Mouse (Mus musculus): ENCODE measurements around the gene Chmp1a.
"Not testable (repeated sequence)": the region's sequence is repeated elsewhere in the genome, so short reads cannot be mapped to it uniquely, and the experiment has no call there.

The Chmp1a gene

GRCm38 (mm10) chr8:123212321-123213117, at the start of gene Chmp1a, which contains the start of gene Spata33:
TSS of gene Chmp1a (minus strand) at chr8:123212763.
TSS of gene Spata33 (plus strand) at chr8:123212832.
- DNase-seq: peak; percentile 92

DNA sequence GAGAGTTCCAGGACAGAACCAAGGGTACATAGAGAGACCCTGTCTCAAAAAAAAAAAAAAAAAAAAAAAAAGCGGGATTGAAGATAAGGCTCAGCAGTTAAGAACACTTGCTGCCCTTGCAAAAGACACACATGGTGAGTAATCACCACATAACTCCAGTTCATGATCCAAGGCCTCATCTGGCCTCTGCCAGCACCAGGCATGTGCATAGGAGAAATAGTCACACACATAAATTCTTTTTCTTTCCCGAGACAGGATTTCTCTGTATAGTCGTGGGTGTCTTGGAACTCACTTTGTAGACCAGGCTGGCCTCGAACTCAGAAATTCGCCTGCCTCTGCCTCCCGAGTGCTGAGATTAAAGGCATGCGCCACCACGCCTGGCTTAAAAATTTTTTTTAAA, 45.0 kb upstream of the Chmp1a start:
- DNase-seq: not testable (repeated sequence)

DNA sequence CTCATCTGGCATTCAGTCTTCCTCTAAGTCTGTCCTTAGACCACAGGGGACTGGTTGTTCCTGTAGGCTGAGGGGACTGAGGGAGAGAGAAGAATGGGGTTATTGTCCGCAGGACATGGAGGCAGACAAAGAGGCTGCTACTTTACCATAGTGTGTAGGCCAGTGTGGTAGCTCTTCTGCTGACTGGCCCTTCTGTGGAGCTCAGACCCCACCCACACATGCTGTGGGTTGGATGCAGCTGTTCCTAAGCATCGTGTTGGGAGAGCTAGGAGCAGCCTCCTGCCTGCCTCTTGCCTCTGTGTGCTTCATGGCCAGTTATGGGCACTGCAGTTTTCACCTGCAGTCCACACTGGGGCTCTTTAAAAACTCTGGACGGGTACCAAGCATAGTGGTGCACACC, 44.6 kb upstream of the Chmp1a start:
- DNase-seq: no peak

- no peak for DNase-seq
These were observed 42.6 kb upstream of the Chmp1a start for GRCm38 (mm10) chr8:123255170-123255569.

DNA sequence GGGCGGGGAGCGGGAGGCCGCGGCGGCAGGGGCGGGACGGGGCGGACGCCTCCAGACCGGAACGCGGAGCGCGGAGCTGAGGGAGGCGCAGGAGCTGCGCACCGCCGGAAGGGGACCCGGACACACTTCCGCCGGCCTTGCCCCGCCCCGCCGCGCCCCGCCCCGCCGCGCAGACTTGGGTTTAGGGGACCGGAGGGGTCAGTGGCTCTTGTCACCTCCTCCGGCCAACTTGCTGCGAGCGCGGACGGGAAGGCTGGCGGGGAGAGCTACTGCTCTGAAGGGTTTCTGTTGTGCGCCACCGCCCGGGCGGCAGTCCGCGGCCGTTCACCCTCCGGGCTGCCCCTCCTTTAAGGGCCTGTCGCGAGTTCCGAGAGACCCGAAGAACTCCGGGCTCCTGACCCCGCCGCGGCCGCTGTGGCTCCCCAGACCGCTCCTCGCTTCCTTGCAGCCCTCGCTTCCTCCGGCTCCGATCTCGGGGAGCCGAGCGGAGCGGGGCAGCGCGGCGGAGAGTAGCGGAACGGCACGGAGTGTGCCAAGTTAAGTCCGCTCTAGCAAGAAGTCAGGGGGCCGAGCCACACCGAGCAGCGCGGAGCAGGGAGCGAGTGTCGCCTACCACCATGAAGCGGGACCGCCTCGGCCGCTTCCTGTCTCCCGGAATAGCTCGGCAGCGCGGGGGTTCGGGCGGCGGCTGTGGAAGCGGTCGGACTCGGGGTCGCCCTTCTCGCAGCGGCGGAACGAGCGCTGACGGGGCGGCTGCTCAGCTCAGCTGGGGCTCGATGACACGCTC, 41.7 kb upstream of the Chmp1a start, which contains the start of the genes Zfp276 and Vps9d1:
Gene Zfp276 (plus strand): TSS at position 97 of the 787 bp plus-strand sequence.
Gene Vps9d1 (minus strand): TSS at position 250 of the 787 bp plus-strand sequence.
- DNase-seq: peak; percentile 91

- peak; percentile 20 for DNase-seq
These were observed 41.0 kb upstream of the Chmp1a start for GRCm38 (mm10) chr8:123253451-123254098.

DNA sequence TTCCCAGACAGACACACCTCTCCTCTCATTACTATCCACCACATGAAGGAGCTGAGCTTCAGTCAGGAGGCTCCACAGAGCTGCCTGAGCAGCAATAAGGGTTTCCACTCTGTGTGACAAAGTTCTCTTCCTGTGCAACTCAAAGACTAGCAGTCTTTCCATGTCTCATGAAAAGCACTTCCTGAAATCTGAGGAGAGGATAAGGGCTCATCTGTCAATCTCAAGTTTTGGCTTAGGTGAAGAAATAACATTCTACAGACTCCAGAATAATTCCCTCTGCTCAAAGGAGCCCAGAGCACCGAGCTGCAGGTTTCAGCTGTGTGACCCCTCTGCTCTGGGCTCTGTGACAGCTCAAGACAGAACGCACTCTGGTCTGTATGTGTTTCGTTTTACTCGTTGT, 40.4 kb upstream of the Chmp1a start:
- DNase-seq: no peak

DNA sequence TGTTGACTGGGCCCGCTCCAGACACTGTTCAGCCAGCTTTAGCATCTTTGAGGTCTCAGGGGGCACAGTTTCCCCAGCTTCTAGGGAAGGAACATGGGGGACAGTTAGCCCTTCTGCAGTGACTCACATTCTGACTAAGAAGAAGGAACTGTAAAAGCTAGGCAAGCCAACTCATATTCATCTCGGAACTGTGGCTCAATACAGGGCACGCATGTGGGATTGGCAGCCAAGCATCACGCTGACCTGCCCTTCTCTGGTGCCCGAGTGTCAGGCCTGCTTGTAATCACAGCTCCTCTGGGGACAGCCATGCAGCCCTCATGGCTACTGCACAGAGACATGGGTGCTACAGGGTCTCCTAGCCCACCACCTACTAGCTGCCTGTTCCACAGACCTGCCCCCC, 38.4 kb upstream of the Chmp1a start:
- DNase-seq: no peak

- no peak for DNase-seq
These were observed 36.0 kb upstream of the Chmp1a start for GRCm38 (mm10) chr8:123248596-123248995.

DNA sequence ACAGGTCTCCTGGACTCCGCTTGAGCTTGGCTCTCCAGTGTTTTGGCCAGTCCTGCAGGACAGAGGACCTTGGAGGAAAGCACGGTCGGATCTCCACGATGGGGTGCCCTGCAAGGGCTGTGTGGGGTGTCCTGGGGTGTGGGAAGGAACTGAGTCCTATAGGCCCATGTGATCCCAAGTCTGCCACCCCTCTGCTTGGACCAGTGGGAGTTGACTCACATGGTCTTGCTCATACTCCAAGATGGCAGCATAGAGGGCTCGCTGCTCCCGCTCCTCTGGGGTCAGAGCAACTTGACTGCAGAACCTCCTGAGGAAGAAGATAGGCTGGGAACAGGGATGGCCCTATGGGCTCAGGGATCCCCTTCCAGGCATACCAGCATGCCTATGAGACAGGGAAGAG, 35.2 kb upstream of the Chmp1a start:
- no peak for DNase-seq

DNA sequence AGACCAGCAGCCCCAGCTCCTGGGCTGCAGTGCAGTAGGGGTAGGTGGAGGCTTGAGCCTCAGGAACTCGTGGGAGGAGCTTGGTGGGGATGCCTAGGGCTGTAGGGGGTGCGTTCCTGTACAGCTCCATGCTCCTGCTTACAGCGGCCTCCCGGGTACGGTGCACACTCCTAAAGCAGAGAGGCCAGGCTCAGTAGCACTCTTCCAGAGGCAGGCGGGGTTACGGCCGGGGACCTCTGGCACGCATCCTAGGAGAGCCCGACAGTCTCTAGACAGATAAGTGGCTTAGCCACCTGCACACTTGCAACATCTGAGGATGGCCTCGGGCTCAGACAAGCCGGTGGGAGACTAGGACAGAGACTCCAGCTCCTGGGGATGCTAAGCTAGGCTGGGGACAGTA, 33.0 kb upstream of the Chmp1a start:
- DNase-seq: no peak

- no peak for DNase-seq
These were observed 31.8 kb upstream of the Chmp1a start for GRCm38 (mm10) chr8:123244382-123244781.

GRCm38 (mm10) chr8:123243053-123243452, 30.5 kb upstream of the Chmp1a start:
- DNase-seq: no peak

- no peak for DNase-seq
These were observed 29.8 kb upstream of the Chmp1a start for GRCm38 (mm10) chr8:123242107-123242923.

- no peak for DNase-seq
These were observed 26.8 kb upstream of the Chmp1a start for GRCm38 (mm10) chr8:123239398-123239797.

GRCm38 (mm10) chr8:123235520-123236497, 23.2 kb upstream of the Chmp1a start, which contains the start of gene Spata2l:
TSS of gene Spata2l (minus strand) at chr8:123236233.
- peak; percentile 90 for DNase-seq

DNA sequence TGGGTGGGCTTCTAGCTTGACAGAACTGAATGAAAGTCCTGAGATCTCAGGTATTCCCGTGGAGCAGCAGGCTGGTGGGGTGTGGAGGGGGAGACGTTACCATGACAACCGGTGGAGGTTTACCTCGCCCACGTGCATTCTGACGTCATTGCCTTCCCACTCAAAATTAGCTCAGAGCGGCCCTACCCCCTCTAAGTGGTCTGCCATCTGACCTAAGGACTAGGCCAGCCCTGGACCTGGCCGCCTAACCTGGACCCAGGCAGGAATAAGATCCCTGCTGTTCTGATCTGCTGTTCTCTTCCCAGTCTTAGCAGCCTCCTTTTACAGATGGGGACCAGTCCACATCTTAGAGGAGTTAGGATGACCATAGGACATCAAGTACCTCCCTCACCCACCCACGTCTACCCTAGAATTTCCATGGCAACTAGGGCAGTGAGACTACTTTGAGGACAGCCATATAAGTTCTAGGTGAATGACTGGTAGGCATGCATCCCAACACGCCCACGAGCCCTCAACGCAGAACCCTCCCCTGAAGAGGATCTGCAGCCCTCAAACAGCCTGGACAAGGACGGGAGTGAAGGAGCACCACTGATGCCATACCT, 22.5 kb upstream of the Chmp1a start:
- DNase-seq: no peak

- no peak for DNase-seq
These were observed 21.2 kb upstream of the Chmp1a start for GRCm38 (mm10) chr8:123233760-123234159.

GRCm38 (mm10) chr8:123233300-123233699, 20.7 kb upstream of the Chmp1a start:
- no peak for DNase-seq

GRCm38 (mm10) chr8:123232553-123232952, 20.0 kb upstream of the Chmp1a start:
- DNase-seq: no peak

- peak; percentile 35 for DNase-seq
These were observed 19.2 kb upstream of the Chmp1a start for GRCm38 (mm10) chr8:123231742-123232141.
